Mouse (Mus musculus): Measurements from ENCODE around the gene Hoxa6. TPM values are rescaled to one million over a fixed set of nuclear protein-coding genes. Genes with fewer than 3 reads are reported as not detected.

The Hoxa6 gene
- total RNA-seq (2021): 1 to 10 TPM; 4.8 to 8.6 TPM
- long read RNA-seq, experiment 1, partial matches to known transcripts: 0 of 1 reads
- long read RNA-seq, experiment 1, other reads (novel, unspliced or antisense): 1 of 1 reads
- long read RNA-seq, experiment 2: 0 reads

DNA sequence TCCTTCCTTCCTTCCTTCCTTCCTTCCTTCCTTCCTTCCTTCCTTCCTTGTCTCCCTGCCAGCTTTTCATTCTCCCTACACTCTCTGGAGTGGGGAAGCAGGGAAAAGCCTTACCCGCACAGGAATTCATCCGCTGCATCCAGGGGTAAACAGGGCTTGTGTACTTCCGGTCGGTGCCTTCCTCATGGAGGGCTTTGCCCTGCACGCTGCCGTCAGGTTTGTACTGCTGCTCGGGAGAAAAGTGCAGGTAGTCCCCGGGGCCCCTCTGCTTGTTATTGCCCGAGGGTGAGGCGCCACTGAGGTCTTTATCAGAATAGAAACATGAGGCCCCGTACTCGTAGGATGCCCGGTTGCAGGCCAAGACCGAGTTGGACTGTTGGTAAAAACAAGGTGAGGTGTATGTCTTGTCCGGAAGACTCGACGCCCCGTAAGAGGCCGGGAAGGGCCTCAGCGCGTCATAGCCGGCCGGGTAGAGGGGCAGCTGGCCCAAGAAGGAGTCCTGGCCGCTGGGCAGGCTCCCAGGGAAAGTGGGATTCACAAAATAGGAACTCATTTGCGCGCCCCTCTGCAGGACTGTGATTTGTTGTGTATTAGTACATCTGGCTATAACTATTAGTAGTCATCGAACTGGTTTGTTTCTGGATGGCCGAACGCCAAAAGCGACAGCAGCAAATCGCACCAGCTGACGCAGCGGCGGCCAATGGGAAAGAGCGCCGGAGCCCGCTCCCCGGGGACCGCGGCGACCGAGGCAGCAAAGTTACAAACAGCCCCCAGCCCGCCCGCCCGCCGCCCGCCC, at the start of gene Hoxa6:
Gene Hoxa6 (minus strand): TSS at position 651 of the 796 bp plus-strand sequence.
- DNase-seq: peak; percentile 86

GRCm38 (mm10) chr6:52256956-52257355, 48.4 kb upstream of the Hoxa6 start:
- peak; percentile 86 for DNase-seq

DNA sequence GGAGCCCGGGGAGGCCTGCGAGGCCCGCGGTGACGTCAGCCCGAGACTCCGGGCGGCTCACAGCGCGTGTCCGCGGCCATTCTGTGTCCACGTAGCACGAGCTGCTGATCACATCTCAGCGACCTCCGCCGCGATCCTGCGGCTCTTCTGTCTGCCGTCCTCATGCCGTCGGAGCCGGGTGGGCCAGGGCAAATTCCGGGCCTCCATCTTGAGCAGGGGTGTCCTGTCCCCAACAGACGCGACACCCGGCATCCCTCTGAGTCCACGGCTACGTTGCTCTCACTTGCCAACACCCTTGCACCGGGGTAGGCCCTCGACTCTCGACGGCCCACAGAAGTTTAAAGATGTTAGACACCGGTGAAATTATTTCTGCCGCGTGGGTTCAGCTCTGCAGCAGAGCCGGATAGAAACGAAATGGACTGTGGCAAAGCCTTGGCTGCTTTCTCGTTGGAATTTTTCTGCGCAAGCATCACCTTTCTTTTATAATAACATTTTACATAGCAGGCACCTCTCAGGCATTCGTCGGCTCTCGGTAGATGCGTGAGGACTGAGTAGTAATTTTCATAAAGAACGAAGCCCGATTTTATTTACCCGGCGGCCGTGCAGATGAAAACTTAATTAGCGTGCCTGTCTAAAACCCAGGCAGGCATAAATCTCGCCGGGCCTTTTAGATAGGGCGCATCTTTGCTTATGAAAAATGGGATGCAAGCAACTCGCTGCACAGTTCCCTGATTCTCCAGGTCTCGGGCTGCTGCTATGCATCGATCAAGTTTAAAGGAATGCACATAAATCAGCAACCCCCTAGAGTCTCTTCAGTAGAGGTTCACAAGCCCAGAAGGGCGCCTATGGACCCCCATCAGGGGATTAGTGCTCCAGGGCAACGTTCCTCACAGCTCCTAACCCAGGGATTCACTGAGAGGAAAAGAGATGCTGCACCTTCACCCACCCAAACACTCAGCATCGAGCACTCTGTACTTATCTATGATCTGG, 45.3 kb upstream of the Hoxa6 start:
- DNase-seq: no peak

- no peak for DNase-seq
Measured at GRCm38 (mm10) chr6:52252775-52253376, 44.4 kb upstream of the Hoxa6 start.

DNA sequence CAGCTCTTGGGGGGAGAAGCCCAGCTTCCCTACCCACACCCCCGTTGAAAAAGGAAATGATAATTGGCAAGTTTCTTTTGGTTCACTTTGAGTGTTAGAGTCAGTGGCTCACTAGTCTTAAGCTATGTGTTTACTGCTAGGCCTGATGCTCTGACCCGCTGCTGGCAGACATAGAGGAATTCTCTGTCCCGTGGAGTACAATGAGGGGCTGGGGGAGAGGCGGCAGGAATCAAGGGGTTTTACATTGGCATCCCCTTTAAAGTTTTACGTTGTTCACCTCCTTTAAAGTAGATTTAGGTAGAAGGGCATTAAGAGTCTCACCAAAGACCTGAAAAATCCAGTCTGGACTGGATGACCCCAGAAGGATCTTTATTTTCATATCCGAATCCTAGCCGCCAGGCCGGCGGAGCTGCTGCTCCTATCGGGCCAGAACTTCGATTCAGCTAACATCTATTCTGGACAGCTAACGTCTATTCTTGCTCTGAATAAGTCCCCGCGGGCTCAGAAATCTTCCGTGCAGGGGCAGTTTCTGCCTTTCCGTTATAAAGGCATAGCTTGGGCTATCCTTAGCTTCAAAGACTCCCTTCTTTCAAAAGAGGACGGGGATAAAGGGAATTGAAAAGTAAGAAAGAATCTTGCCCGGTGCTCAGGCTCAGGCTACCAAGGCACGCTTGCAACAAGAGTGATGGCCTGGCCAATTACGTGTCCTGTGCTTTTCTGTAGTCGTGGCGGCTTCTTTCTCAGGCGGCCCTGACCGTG, 43.7 kb upstream of the Hoxa6 start:
- no peak for DNase-seq

DNA sequence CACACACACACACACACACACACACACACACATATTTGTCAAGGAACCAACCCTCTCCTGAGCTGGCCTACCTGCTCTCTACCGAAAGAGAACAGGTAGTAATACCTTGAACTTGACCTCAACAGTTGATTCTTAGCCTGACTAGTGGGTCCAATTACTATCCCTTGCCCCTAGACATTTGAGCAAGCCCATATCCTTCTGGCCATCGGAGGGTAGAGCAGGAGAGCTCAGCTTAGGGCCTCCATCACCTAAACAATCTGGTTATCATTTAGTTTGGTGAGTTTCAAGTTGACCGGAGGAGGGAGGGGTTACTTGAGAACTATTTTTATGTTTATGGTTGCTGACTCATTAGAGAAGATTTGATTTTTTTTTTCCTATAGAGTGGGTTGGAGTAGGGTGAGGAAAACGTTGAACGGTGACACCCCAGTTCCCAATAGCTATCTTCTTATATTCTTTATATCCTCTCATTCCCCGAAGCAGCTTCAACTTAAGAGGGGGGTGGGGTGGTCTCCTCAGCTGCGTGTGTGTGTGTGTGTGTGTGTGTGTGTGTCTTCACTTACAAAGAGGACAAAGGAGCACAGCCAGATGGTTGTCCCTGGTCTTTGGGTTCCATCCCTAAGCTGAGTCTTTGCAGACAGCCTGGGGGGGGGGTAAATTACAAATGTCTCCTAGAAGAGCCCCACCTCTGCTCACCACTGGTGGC, 42.8 kb upstream of the Hoxa6 start:
- DNase-seq: no peak

DNA sequence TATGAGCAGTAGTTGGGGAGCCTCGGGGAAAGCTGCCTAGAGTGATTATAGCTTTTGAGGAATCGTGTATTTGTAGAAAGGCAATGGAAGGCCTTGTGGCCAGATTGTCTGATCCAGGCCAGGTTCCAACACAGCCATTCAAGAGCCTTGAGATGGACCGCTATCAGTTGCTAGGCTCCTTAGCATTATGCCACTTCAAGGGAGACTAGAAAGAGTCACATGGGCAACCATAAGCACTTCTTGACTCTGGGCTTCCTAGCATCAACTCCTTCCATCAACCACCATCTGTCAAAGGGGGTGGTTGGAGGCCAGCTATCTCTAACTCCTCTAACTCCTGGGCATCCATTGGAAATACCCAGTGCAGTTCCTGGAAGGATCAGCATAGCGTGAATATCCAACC, 41.3 kb upstream of the Hoxa6 start:
- DNase-seq: no peak

DNA sequence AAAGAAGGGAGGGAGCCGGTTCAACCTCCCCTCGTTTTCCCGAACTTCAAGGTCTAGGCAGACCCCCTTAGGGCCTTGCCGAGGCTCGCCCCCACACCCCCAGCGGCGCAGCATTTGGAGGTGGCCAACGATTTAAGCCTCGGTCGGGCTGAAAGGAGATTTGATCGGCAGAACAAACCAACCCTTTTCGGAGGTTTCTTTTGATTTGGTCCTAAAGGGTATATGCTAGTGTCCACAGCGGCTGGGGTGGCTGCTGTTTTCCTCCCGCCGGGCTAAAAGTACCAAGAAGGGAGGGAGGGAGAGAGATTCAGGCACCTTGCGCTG, 40.9 kb upstream of the Hoxa6 start:
- DNase-seq: no peak

GRCm38 (mm10) chr6:52248638-52249414, 40.3 kb upstream of the Hoxa6 start:
- DNase-seq: no peak

DNA sequence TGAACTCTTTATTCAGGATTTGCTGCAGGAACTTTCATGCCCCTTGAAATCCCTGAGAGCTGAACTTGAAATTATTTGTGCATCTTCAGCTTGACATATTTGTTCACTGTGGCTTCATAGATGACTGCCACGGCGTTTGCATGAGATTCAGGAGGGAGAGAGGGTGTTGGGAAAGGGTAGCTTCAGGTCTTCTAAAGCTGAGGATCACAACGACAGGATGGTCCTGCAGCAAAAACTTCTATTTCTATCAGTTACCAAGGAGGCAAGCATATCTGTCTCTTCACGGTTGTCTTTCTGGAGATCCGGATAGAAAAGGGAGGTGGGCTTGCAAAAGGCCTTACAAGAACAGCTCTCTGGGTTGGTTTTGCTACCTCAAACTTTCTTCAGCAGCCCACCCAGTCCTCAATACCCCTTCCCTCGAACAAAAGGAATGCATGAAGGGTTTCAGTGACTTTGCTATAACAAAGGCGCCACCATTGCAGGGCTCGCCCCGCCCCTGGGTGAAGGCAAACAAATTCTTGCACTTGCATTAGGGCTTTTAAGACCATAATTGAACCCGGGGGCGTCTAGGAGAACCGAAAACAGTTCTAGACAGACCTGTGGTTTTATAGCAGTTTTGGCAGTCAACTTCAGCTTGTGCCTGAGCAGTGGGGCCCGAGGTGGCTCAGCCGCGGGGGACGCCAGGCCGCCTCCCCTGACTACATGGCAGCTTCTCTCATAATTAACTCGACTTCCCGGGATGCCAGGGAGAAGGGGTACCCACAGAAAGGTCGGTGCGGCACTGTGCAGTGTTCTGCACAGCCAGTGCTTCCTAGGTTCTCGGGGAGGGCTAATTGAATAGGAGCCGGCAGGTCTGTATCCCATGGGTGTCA, 39.5 kb upstream of the Hoxa6 start:
- no peak for DNase-seq

DNA sequence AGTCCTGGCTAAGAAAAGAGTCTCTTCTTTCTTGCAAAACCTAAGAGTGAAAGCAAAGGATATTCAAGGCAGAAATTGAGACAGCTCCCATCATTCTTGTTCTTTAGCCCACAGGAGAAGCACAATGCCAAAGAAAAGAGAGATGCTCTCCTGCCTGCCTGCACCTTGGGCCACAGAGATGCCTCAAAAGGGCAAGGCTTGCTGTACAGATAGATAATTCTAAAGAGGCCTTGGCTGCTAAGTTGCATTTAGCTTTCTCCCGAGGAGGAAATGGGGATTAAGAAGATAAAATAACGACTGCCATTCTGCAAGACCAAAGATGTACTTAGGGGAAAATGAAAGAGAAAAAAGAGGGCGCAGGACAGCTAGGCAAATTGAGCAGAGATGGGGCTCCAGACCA, 38.4 kb upstream of the Hoxa6 start:
- no peak for DNase-seq

- DNase-seq: no peak
Measured at GRCm38 (mm10) chr6:52246403-52246803, 37.9 kb upstream of the Hoxa6 start.

- no peak for DNase-seq
Measured at GRCm38 (mm10) chr6:52245757-52246142, 37.2 kb upstream of the Hoxa6 start, which contains the start of gene Hoxa11. TSS of gene Hoxa11 (minus strand) at chr6:52245810.

- DNase-seq: no peak
Measured at GRCm38 (mm10) chr6:52245040-52245756, 36.7 kb upstream of the Hoxa6 start.

- no peak for DNase-seq
Measured at GRCm38 (mm10) chr6:52244471-52245039, 36.0 kb upstream of the Hoxa6 start.

GRCm38 (mm10) chr6:52243681-52244121, 35.2 kb upstream of the Hoxa6 start:
- no peak for DNase-seq

GRCm38 (mm10) chr6:52242801-52243332, 34.3 kb upstream of the Hoxa6 start:
- no peak for DNase-seq
